Mouse (Mus musculus) heart, adult 8-10 months (tissue): ENCODE results near the gene Txndc2. TPM values are rescaled to one million over a fixed set of nuclear protein-coding genes. Genes with fewer than 3 reads are reported as not detected.

Source experiments
- DNase-seq: peaks from one replicate; pipeline ENCODE4 v3.0.0; 2022; ENCODE audit warnings: low spot score
- total RNA-seq, 4 experiments: library from RNA; stranded (reverse); gene quantifications; 2 replicates each; pipeline ENCODE4 v1.2.4; 2022

The Txndc2 gene
- total RNA-seq = under 1 TPM in 2 of 4 experiments, not detected in 2; 0.12 to 0.16 TPM

DNA sequence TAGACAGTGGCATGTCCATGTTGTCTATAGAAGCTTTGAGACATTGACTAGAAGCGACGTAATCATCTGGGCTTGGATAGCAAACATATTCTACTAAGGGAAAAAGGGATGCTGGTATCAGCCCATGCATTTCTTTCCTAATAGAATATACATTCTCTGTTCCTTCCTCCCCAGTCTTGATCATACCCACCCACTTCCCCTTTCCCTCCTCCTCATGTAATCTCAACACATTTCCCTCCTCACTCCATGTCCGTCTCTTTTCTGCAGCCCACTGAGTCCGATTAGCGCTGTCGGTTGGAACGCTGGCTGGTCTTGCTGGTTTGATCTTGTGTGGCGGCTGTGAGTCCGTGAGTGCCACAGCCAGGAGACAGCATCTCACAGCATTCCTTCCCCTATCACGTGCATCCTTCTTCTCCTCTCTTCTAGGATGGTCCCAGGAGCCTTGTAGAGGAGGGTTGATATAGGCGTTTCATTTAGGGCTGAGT lies at the start of gene Txndc2:
Gene Txndc2, minus strand, starts transcription at position 435 of the 485 bp plus-strand sequence.
- no peak for DNase-seq

DNA sequence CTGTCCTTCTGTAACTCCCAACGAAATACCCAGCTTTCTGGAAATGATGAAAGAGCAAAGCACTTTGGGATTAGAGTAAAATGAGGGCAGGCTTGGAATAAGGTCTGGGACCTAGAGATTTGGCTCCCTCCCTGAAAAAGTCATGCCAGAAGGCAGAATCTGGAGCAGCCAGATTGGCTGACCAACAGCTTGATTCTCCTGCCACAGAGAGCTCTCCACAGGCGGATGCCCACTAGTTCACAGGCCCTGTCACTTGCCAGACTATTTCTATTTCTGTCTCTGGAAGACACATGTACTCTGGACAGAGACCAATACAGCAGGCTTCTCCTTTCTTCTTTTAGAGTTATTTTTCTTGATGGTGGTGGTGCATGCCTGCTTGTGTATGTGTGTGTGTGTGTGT lies 41.8 kb upstream of the Txndc2 start:
- DNase-seq = peak; percentile 63

DNA sequence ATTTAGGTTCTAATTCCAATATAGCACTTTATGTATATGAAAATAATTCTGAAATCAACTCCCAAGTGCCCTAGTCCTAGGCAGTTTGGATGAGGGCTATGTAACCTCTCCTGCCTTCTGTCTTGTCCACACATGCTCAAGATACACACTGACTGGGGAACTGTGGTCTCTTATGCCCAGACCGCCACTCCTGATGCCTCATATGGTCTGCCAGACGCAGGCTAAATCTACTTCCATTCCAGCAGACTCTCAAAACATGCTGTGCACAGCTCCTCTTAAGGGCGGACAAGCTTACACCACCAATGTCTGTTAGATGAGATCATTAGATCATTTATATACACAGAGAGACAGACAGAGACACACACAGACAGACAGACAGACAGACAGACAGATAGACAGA lies 41.3 kb upstream of the Txndc2 start:
- DNase-seq = no peak

DNA sequence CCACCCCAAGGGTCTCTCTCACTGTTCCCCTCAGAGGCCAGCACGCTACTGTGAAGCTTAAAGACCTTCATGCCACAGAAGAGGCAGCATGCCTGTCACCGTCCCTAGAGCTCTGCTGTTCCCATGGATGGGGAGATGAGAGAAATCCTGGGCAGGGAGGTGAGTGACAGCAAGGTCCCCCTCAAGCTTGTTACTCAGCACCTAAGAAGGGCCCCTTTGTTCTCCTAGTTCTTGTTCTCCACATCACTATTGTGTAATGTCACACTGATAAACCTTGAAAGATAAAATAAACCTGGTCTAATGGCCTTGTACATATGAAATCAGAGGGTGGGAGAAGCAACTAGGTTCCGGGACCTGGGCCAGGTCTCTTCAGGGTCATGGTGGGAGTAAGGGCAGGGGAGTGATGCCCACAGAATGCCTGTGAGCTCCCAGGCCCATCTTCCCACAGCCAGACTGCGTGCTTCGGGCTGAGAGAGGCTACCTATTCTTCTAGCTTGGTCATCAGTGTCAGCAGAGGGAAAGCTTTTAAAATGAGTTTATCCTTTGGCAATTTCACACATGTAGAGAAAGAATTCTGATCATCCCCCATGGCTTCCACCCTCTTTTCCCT lies 40.2 kb upstream of the Txndc2 start:
- DNase-seq = no peak

DNA sequence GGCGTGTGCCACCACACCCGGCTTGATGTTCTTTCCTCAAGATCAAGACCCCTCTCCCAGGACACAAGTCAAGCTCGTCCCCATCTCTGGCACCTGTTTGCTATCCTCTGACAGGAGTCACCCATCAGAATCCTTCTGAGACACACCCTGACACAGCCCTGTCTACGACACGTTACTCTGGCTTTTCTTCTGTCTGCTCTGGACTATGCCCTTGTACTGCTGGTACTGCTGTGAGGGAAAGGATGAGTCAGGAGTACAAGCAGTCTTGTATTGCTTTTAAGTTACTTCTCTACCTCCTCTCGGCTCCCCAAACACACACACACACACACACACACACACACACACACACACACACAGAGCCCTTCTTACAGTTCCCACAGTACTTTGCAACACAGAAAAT lies 39.5 kb upstream of the Txndc2 start:
- DNase-seq = no peak

DNA sequence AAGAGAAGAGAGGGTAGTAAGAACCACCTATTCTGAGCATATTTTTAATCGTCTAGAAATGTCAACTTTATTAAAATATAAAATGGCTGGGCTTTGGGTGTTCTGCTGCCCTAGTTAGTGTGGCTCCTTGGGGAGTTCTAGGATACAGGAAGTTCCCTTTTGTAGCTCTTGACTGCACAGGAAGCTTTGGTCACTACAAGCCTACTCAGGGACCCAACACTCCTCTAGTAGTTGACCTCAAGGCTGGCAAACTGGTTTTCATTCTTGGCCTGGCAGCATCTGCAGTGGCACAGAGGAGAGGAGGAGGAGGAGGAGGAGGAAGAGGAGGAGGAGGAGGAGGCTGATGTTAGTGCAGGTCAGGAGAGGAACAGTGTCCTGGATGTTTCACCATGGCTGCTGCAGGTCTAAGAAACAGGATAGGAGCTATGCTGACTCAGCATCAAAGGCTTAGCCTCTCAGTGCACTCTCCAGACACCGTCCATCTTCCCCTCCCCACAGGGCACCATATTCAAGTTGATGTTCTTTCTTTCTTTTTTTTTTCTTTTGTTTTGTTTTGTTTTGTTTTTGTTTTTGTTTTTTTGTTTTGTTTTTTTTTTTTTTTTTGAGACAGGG lies 38.9 kb upstream of the Txndc2 start:
- no peak for DNase-seq

DNA sequence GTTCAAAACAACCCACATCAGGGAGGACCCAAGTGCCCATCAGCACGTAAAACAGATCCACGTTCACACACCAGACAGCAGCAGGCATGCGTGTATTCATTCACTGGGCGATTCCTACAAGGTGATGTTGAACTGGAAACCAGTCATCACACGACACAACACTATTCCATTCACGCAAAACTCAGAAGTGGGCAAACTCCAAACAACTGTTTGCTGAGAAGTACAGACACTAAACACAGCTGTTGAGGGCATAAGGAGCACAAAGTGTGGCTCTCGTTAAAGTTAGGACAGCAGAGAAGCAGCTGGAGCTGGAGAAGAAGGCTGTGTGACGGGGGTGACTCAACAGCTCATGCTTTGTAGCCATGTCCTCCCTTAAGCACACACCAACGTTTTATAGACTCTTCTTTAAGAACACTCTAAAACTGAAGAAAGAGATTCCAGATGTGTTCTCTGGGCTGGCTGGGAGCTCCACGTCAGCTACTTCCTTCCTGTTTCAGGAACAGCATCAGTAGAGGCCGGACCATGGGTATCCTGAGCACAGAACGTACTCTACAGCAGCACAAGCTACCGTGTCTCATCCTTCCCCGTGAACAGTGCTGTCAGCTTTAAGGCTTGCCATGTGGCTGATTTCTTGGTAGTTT lies 38.0 kb upstream of the Txndc2 start:
- DNase-seq = peak; percentile 79

DNA sequence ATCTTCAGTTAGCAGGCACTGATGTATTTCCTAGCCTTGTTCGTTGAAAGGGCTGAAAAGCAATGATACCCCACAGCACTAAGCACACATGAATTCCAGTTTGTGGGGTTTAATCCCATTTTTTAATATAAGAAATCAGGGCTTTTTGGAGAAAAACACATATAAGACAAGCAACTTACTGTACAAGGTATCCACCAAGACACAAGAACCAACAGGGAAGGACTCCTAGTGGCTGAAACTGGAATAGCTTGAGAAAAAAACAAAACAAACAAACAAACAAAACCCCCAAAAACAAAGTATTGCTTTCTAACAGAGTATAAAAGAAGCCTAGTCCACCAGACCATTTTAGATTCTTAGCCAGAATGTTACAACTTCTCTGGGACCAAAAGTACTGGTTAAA lies 35.8 kb upstream of the Txndc2 start:
- DNase-seq = no peak

DNA sequence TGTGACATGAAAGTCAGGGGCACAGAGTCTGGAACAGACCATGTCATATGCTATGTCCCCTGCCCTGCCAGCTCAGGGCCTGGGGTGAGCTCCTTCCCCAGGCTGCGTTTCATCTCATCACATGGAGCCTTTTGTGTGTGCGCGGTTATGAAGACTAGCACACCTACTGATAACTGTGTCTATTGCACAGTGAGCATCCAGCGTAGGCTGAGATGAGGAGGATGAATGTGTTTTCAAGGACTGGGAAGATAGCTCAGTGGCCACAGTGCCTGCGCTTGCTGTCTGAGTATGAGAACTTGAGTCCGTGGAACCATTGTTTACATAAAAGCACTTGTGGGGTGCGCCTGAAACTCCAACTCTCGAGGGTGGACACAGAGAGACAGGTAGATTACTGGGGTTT lies 34.6 kb upstream of the Txndc2 start:
- no peak for DNase-seq

DNA sequence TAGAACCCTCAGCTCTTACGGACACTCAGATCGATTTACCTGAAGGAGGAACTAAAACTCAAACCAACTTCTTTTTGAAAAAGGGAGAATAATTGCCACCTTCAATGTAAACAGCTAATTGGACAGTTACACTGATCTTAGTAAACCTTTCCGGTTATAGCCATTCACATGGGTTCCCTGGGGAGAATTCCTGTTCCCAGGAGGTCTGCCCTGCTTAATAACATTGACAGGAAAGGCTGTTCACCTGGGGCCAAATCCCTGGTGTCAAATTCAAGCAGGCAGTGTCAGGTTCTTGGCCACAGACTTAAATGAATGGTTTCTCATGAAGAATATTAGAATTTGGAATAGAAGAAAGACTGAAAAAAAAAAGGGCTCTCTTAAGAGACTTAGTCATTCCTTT lies 34.0 kb upstream of the Txndc2 start:
- no peak for DNase-seq

DNA sequence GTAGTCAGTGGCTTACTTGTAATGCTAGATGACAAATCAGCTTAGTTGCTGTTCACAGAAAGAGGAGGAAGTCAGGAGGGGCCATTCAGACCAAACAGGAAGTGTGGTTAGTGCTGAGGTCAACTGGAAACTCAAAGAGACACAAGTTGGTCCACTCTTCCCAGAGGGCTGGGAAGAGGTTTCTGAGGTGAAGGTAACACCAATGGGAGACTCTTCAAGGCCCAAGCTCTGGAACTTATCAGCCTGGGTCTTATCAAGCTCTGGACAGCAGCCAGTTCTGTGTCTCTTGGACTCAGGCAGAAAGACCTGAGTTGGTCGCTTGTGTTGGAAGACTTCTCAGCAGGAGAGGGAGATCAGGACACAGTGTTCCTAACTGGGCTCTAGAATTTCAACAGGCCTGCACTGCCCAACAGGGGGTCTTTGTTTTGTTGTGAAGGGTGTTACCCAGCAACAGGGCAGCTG lies 32.8 kb upstream of the Txndc2 start:
- peak; percentile 28 for DNase-seq

DNA sequence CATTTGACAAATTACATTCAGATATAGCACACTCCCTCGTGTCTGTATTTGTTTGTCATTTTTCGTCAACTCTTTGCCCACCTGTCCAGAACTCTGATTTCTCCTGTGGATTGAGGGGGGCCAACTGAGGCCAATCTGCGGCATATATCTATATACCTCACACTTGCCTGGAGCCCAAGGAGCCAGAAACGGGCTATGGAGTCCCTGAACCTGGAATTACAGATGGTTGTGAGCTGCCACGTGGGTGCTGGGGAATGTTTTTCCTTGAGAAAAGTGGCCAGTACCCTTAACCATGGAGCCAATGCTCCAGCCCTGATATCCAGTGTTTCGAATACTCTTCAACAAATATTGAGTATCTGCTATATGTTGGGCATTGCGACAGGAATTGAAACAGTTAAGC lies 31.0 kb upstream of the Txndc2 start:
- no peak for DNase-seq

DNA sequence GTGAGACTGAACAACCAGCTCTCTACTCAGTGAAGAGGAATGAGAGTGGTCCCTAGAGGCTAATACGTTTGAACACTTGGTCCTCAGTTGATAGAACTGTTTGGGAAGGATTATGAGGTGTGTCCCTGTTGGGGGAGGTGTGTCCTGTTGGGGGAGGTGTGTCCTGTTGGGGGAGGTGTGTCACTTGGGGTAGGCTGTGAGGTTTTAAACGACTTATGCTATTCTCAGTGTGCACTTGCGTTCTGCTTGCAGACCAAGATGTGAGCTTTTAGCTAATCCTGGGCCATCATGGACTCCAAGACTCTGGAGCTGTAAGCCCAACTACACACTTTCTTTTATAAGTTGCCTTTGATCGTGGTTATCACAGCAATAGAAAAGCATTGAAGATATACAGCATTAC lies 27.1 kb upstream of the Txndc2 start:
- no peak for DNase-seq

DNA sequence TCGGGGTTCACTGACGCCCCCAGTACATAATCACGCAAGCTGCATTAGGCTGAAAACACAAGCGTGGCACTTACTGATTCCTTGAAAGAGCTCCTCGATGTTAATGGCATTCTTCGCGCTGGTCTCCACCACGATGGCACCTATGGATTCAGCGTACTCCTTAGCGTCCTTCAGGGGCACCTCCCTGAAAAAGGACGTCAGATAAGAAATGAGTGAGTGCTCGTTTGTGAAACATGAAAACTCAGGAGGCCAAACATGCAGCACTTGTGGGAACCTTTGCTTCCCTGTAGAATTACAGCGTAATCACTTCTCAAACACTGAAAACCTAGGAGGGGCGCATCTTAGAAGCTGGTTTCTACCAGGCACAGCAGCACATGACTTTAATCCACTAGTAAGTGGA lies 25.8 kb upstream of the Txndc2 start:
- no peak for DNase-seq

DNA sequence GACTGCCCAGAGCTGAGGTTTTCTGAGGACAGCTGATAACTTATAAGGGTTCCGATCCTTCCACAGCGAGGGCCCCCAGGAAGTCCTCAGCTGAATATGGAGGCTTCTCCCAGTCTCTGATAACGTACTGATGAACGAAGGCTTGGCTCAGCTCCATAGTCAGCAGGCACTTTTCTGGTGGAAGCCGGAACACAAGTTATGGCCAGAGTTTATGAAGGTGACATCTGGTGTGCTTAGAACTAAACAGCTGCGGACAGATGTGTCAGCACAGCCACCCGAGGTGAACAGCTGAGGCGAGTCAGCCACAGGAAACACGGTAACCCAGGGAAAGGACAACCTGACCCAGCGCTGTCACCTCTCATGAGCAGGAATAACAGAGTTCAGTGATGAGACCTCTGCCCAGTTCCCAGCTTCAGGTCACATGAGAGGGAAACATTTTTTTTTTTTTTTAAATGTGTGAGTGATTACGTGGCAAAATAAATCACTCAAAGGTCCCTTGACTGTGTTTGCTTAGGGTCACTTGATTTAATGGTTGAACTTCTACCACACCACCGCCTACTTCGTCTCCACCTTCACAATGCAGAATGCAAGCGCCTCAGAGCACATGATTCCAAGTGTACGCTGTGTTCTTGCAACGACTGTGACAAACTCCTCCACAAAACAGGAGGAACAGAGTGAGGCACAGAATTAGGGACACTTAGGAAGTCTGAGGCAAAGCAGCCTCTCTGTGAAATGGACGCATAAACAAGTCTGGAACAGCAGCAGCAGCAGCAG lies 24.6 kb upstream of the Txndc2 start:
- DNase-seq = peak; percentile 52

DNA sequence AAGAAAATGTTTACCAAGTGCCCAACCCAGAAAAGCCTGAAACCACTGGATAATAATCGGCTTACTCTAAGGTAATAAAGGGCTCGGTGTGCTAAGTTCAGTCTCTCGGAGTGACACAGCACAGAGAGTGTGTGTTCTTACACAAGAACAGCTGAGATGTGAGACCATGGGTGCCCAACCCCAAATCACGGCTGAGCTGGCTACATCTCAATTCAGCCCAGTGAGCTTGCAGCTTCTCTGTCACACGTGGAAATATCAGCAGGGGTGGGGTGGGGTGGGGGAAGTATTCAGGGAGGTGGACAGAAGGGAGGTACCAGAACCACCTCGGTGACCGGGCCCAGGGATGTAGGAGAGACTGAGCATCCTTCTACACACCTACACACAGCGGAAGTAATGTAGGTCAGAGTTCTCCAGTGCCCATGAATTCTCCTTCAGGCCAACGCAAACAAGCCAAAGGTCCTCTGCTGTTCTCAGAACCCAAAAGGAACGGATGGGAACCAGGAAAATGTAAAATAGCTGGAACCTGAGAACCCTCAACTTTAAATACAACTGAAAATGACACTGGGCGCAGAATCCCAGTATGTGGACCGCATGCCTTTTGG lies 23.9 kb upstream of the Txndc2 start:
- no peak for DNase-seq

DNA sequence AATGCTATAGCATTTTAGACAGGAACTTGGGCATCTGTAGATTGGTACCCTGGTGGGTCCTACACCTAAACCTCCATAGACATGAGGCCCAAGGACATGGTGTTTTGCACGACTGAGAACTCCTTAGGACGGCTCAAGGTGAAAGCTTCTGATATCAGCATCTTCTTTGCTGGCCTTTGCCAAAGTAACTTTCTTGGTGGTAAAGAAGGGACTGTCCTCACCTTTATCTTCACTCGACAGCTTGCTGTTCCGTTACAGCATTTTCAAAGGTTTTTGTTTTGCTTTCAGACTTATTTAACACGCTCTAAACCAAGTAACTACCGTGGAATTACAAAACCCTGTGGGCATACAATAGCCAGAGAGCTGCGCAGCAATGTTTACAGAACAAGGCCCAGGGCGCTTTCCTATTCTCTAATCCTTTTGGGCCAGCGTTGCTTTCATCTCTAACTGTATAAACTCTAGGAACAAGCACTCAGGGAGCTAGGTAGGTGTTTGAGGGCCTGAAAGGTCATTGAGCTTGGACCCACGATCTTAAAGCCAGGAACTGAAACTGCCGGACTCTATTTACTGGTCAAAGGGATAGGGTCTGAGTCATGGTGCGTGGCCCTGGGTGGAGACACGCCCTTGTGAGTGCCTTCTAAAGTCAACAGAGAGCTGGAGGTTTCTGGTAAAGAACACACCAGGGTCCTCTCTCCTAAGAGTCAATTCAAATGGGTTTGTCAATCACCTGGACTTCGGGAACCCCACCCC lies 21.5 kb upstream of the Txndc2 start:
- no peak for DNase-seq

DNA sequence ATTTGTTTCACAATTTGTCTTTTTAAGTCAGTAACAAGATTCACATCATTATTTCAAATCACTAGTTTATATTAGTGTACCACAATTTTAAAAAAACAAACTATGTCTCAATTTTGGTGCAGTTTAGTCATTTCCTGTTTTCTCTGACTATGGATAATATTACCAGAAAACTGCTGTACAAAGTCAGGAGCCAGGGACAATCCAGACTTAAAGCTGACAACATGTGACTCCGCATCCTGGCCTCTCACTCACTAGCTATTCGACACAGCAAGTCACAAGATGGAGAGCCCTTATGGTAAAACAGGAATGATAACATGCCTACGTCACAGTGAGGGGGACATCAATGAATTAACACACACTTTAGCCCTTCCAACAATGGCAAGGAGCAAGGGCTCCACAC lies 20.7 kb upstream of the Txndc2 start:
- no peak for DNase-seq

DNA sequence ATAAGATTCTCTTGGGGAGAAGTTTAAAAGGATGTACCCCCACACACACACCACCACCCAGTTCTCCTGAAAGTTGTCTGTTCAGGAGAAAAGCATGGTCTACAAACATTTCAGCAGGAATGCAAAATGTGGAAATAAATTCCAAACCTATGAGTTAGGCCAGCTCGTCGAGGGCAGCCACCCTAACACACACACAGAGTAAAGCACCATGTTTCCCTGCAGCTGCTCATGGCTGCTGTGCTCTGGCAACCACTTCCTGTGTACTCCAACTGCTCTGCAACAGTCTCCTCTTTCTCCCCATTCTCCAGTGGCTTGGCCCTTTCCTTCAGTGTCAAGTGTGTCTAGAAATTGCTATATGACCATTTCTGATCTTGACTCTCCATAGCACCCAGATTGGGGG lies 16.4 kb upstream of the Txndc2 start:
- DNase-seq = no peak

DNA sequence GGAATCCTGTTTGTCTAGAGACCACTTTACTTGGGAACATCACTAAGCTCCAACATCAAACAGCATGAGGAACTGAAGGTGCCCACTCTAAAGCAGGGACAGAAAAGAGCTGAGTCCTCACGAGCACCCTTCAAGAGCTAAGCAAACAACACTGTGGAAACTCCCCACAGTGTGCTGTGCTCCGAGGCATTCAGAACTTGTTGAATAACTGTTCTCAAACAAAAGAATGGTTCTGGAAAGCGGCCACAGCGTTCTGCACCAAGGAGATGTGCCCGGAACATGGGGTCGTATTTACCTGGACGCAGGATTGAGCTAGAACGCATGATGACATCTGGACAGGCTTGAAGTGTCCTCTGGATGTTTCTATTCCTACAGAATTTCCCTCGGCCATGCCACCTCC lies 16.0 kb upstream of the Txndc2 start:
- DNase-seq = no peak

DNA sequence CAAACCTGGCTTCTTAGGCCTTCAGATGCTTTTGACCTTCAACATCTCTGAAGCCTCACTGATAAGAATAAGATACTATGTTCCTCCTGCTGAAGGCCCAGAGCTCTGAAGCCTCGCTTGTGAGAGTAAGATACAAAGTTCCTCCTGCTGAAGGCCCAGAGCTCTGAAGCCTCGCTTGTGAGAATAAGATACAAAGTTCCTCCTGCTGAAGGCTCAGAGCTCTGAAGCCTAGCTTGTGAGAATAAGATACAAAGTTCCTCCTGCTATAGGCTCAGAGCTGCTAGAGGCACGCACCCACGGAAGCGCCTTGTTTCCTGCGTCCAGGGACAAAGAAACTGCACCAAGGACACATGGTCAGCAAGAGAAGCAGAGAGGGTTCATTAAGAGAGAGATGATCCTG lies 14.8 kb upstream of the Txndc2 start:
- DNase-seq = no peak
